Mouse (Mus musculus) stomach, postnatal 0 days (tissue): ENCODE measurements at regions not wholly inside any gene's neighbourhood (a gene's known extent, or its start where the extent isn't known, plus 50 kb on each side); places are given as distances from the start of the nearest gene placed in this dataset.

Source experiments
- ATAC-seq: fragments of 200-750 bp; cut with Nextera tagmentation; 2 replicates; pipeline ENCODE4 v1.8.0; 2017; ENCODE audit not compliant: low FRiP score, low TSS enrichment
- DNase-seq: peaks from one replicate; pipeline ENCODE4 v3.0.0-alpha.2; 2016; ENCODE audit warnings: low spot score
- H3K27ac ChIP-seq: fragments of 300-500 bp; sonication (generic); replicated peaks from 2 replicates; pipeline ENCODE4 v1.5.1; 2014; ENCODE audit warnings: mild to moderate bottlenecking, control low read depth
- H3K27me3 ChIP-seq: fragments of 300-500 bp; sonication (generic); 2 replicates; pipeline ENCODE4 v1.6.1; 2014; ENCODE audit warnings: low read length; ENCODE audit not compliant: control insufficient read depth, insufficient read depth
- H3K36me3 ChIP-seq: fragments of 300-500 bp; sonication (generic); 2 replicates; pipeline ENCODE4 v1.6.1; 2014; ENCODE audit warnings: low read length, mixed read lengths; ENCODE audit not compliant: control insufficient read depth, insufficient read depth
- H3K4me1 ChIP-seq: fragments of 300-500 bp; sonication (generic); replicated peaks from 2 replicates; pipeline ENCODE4 v1.6.1; 2014; ENCODE audit warnings: antibody characterized with exemption; ENCODE audit not compliant: control insufficient read depth, insufficient read depth
- H3K4me2 ChIP-seq: fragments of 300-500 bp; sonication (generic); replicated peaks from 2 replicates; pipeline ENCODE4 v1.6.1; 2014; ENCODE audit warnings: low read depth, mild to moderate bottlenecking, control low read depth, moderate library complexity
- H3K4me3 ChIP-seq: fragments of 300-500 bp; sonication (generic); 2 replicates; pipeline ENCODE4 v1.5.1; 2014; ENCODE audit warnings: low read depth, low read length, control low read depth
- H3K9ac ChIP-seq: fragments of 300-500 bp; sonication (generic); 2 replicates; pipeline ENCODE4 v1.6.1; 2014; ENCODE audit warnings: mild to moderate bottlenecking, low read length, control low read depth, mixed read lengths
- H3K9me3 ChIP-seq: fragments of 300-500 bp; sonication (generic); 2 replicates; pipeline ENCODE4 v1.6.1; 2016; ENCODE audit warnings: low read length; ENCODE audit not compliant: control insufficient read depth
- CTCF ChIP-seq: IDR thresholded peaks from 2 replicates; pipeline ENCODE4 v1.5.1; 2016; ENCODE audit warnings: antibody characterized with exemption, low read depth, mild to moderate bottlenecking, moderate library complexity
- EP300 ChIP-seq: optimal IDR thresholded peaks from 2 replicates; pipeline ENCODE3; 2016; ENCODE audit warnings: antibody characterized with exemption
- WGBS: fragments of 180-500 bp; shearing (Covaris S2); extraction: QIAGEN DNeasy Blood & Tissue Kit; methylation state at CpG from one replicate; pipeline ENCODE4 v1.1.7; 2014; 5-methylcytosine and 5-hydroxymethylcytosine counted together

DNA sequence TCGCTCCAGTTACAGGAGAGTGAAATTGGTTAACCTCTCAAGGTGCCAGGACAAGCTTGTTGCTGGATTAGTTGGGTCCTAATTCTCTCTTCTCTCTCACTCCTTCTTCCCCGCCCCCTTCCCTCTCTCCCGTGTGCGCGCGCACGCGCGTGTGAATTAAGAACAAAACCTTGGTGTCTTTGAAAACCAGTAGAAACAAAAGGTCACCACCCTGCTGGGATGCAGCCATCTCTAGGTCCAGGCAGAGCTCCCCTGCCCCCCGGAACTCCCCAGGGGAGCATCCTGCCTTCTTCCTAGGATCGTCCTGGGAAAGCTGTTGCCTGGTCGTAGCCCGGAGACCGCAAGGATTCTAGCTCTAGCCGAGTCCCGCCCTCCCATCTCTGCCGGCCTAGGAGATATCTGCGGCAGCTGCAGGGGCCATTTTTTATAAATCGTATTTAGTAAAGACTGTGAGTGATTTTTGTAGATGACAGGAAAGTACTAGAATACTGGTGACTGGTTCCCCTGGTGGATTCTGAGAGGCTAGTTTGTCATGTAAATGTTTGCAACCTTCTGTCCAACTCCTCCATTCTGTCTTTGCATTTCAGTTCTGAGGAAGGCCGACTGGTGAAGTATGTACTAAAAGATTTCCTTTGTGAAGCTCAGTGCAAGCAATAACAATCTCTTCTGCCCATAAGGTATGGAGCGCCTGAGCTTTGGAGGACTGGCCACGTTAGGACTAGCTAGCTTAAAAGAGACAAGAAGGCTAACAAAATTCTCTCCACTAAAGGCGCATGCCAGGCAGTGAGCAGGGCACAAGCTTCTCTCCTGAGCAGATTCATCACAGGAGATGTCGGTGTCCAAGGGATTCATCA, 195.2 kb downstream of the Enc1 start:
- H3K36me3 ChIP-seq = no peaks in the 10 kb centered on the region
- ATAC-seq (peak; percentile 39; the same call in 1 of the 2 replicates), DNase-seq (peak; percentile 57)
- H3K27ac ChIP-seq = no peak overlapping the region
- no peaks in the 10 kb centered on the region for H3K27me3 ChIP-seq
- H3K4me1 ChIP-seq = peaks cover 10% of the 10 kb centered on the region
- TF ChIP-seq CTCF = 0 out of 2 replicates have a peak, but pooled peaks have one; percentile 9
- TF ChIP-seq EP300 = no peak
- peak overlapping the region; percentile 55; the same call in 1 of the 2 replicates for H3K9ac ChIP-seq
- WGBS = 12% methylated on average over 24 of the region's 24 CpGs
- H3K9me3 ChIP-seq = no peaks in the 10 kb centered on the region
- peak overlapping the region; percentile 69 for H3K4me2 ChIP-seq
- peak overlapping the region; percentile 35 for H3K4me3 ChIP-seq

DNA sequence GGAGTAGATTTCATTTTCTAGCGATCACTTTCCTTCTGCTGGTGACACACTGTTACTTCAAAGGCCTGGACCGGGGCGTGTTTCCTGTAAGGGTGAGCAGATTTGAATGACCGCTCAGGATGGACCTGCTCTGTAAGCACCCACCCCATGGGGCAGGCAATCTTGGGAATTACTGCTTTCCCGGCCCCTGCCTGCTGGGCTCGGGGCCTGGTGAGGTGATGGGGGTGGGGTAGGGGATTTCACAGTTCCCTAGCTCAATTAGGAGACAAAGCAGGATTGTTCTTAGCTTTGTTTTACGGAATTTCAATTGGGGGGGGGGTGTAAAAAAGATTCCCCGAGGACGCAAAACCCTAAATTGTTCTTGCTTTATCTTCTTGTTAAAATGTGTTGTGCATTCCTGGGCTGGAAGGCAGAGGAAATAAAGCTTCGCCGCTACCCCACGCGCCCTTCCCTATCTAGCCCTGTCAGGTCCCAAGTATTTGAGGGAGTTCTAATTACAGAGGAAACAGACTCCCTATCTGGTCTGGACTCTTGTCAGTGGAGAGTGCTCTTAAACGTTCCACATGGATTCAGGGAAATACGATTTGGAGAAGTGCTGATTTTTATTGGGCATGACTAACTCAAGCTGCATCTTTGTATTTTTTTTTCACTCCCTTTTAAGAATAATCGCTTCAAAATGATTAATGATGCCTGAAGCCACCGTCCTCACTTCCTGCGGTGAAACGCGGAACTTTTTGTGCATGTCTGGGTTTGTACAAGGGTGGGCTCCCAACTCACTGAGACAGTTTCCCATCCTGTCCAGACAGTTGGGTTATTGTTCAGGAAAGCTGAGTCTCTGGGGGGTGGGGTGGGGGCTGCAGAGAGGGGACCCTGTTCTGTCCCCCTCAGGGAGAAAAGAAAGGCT, 194.3 kb downstream of the Enc1 start:
- H3K9me3 ChIP-seq = no peaks in the 10 kb centered on the region
- TF ChIP-seq CTCF (no peak), EP300 (no peak)
- ATAC-seq (peak; percentile 39; the same call in 1 of the 2 replicates), DNase-seq (no peak)
- no peak overlapping the region for H3K27ac ChIP-seq
- peak overlapping the region; percentile 35 for H3K4me3 ChIP-seq
- peak overlapping the region; percentile 69 for H3K4me2 ChIP-seq
- H3K4me1 ChIP-seq = peaks cover 10% of the 10 kb centered on the region
- H3K27me3 ChIP-seq = no peaks in the 10 kb centered on the region
- 21% methylated on average over 20 of the region's 20 CpGs for WGBS
- H3K9ac ChIP-seq = no peak overlapping the region; the same call in 1 of the 2 replicates
- H3K36me3 ChIP-seq = no peaks in the 10 kb centered on the region

DNA sequence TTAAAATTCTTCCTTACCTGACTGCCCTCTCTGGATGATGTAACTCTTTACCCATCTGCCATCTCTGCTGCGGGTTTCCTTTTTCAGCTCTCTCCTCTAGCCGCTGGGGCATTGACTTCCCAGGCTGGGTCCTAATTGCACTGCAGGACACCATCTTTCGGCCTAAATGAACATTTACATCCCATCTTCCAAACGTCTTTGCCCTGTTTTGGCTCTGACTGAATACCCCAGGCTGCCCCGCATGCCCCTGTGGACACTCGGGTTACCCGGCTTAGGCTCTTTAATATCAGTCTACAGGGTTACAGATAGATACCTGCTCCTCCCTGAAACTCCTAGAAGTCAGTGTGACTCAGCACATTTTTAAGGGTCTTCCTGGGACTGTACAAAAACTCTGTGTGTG, 193.3 kb downstream of the Enc1 start:
- no peak for DNase-seq
- WGBS = 85% methylated on average over 7 of the region's 7 CpGs
- Histone ChIP-seq H3K4me3 (no peak overlapping the region), H3K27me3 (no peaks in the 10 kb centered on the region), H3K4me2 (no peak overlapping the region), H3K4me1 (peaks cover 6% of the 10 kb centered on the region), H3K9ac (no peak overlapping the region), H3K36me3 (no peaks in the 10 kb centered on the region), H3K9me3 (no peaks in the 10 kb centered on the region), H3K27ac (no peak overlapping the region)
- TF ChIP-seq CTCF = no peak
- TF ChIP-seq EP300 = no peak
- ATAC-seq = no peak

DNA sequence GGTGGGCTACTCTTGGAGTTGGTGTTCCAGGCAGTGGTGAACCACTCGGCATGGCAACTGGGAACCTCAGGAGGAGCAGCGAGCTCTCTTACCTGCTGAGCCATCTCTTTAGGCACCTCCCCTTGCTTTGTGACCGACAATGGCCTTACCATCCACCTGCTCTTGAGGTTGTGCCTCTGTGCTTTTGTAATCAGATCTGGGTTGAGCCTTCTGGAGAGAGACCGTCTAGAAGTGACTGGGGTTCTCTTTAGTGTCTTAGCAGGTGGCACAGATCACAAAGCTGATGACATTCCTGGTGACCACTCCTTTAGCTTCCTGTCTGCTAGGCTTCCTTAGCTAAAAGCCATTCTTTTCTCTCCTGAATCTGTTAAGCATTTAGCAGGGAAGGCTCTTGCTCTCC, 191.7 kb downstream of the Enc1 start:
- DNase-seq = no peak
- Histone ChIP-seq H3K9ac (no peak overlapping the region), H3K27me3 (no peaks in the 10 kb centered on the region), H3K36me3 (no peaks in the 10 kb centered on the region), H3K9me3 (no peaks in the 10 kb centered on the region), H3K4me2 (no peak overlapping the region), H3K4me3 (no peak overlapping the region), H3K4me1 (peaks cover 4% of the 10 kb centered on the region), H3K27ac (no peak overlapping the region)
- no peak for TF ChIP-seq CTCF
- no peak for TF ChIP-seq EP300
- WGBS = 59% methylated on average over 4 of the region's 4 CpGs
- no peak for ATAC-seq

DNA sequence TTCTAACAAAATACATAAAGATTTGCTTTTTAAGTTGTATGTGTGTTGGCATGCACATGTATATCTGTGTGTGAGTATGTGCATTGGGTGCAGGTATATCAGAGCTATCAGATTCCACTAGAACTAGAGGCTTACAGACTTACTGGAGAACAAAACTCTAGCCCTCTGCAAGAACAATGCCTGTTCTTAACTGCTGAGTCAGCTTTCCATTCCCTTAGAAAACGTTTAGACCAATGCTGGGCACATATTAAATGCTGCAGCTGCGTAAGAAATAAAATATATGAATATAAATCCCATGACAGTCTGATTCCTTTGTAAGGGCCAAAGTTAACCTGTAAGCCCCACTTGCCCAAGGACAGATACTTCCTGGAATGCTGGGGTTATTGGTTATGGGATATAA, 190.0 kb downstream of the Enc1 start:
- Histone ChIP-seq H3K4me3 (no peak overlapping the region), H3K9me3 (no peaks in the 10 kb centered on the region), H3K27ac (no peak overlapping the region), H3K36me3 (no peaks in the 10 kb centered on the region), H3K9ac (no peak overlapping the region), H3K4me1 (peaks cover 4% of the 10 kb centered on the region), H3K27me3 (no peaks in the 10 kb centered on the region), H3K4me2 (no peak overlapping the region)
- ATAC-seq = no peak
- WGBS = 61% methylated on average over 2 of the region's 2 CpGs
- no peak for TF ChIP-seq CTCF
- DNase-seq = no peak
